Mouse (Mus musculus) c-Kit-positive CD71-positive TER-119-negative erythroid progenitor cells, embryonic 14.5 days (primary cell): ENCODE data around the gene Acot7.

Source experiments
- DNase-seq: peaks from one replicate; pipeline ENCODE4 v3.0.0-alpha.2; 2013; ENCODE audit warnings: low read depth

Gene Acot7

GRCm38 (mm10) chr4:152177537-152178343 lies at the start of gene Acot7:
Gene Acot7, plus strand, starts transcription at chr4:152178134.
- peak; percentile 81 for DNase-seq

- no peak for DNase-seq
These were observed 49.1 kb upstream of the Acot7 start for GRCm38 (mm10) chr4:152128784-152129183.

- DNase-seq, result no peak
These were observed 48.5 kb upstream of the Acot7 start for GRCm38 (mm10) chr4:152129395-152129930.

- DNase-seq, result no peak
These were observed 46.9 kb upstream of the Acot7 start for GRCm38 (mm10) chr4:152130771-152131653.

- no peak for DNase-seq
These were observed 45.8 kb upstream of the Acot7 start for GRCm38 (mm10) chr4:152131809-152132771.

- no peak for DNase-seq
These were observed 45.2 kb upstream of the Acot7 start for GRCm38 (mm10) chr4:152132772-152133169.

- no peak for DNase-seq
These were observed 44.7 kb upstream of the Acot7 start for GRCm38 (mm10) chr4:152133213-152133612.

- peak; percentile 62 for DNase-seq
These were observed 43.4 kb upstream of the Acot7 start for GRCm38 (mm10) chr4:152134507-152134906.

- no peak for DNase-seq
These were observed 42.6 kb upstream of the Acot7 start for GRCm38 (mm10) chr4:152135363-152135762.

- no peak for DNase-seq
These were observed 41.6 kb upstream of the Acot7 start for GRCm38 (mm10) chr4:152136112-152136875.

- no peak for DNase-seq
These were observed 41.1 kb upstream of the Acot7 start for GRCm38 (mm10) chr4:152136876-152137250.

GRCm38 (mm10) chr4:152138497-152139260 lies 39.3 kb upstream of the Acot7 start:
- DNase-seq, result peak; percentile 70

- no peak for DNase-seq
These were observed 37.5 kb upstream of the Acot7 start for GRCm38 (mm10) chr4:152140441-152140840.

- DNase-seq, result no peak
These were observed 36.3 kb upstream of the Acot7 start for GRCm38 (mm10) chr4:152141521-152142135.

- DNase-seq, result no peak
These were observed 34.3 kb upstream of the Acot7 start for GRCm38 (mm10) chr4:152143632-152144031.

- no peak for DNase-seq
These were observed 32.5 kb upstream of the Acot7 start for GRCm38 (mm10) chr4:152145473-152145872.

GRCm38 (mm10) chr4:152146033-152146827 lies 31.7 kb upstream of the Acot7 start:
- DNase-seq, result no peak

GRCm38 (mm10) chr4:152150546-152150945 lies 27.4 kb upstream of the Acot7 start:
- DNase-seq, result no peak
